Mouse (Mus musculus) cerebellum, postnatal 10 days (tissue): ENCODE measurements at regions not wholly inside any gene's neighbourhood (a gene's known extent, or its start where the extent isn't known, plus 50 kb on each side); places are given as distances from the start of the nearest gene placed in this dataset.

Experiments
- DNase-seq, 2 experiments: peaks; one replicate each; pipeline ENCODE4 v3.0.0; 2021; ENCODE audit warnings: mixed read lengths in 2 of 2

DNA sequence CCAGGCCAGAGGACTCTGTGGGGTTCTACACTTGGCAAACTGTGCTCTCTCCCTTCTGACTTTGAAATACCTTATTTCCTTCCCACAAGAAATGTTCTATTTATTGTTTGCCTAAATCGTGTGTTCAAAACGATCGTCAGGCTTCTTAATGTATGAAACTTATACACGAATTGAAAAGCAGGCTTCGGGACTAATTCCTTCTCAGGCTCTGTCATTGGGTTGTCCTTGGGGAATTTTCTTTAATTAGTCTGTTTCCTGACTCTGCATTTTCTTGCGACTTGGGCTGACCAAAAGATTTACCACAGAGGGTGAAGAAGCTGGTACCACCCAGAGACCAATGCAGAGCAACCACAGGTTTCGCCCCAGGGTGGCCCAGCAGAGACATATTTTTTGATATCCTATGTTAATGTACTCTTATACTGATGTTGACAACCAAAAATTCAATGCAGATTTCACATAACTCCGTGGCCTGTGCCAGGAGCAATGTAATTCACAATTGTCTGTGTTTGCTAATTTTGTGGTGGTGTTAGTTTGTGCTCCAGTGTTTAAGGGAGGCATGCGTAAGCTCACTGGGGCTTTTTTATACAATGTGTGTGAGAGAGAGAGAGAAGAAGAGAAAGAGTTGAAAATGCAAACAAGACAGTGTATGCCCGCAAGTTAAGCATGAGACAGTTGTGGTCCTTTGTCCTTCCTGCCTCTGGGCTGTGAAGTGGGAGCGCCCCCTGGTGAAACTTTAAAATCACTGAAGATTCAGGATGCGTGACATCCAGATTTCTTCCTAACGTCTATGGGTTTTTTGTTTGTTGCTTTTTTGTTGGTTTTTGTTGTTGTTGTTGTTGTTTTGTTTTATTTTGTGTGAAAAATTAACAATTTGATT is 452.7 kb downstream of the Sox2 start:
- DNase-seq = peak; percentile 87 to 89

DNA sequence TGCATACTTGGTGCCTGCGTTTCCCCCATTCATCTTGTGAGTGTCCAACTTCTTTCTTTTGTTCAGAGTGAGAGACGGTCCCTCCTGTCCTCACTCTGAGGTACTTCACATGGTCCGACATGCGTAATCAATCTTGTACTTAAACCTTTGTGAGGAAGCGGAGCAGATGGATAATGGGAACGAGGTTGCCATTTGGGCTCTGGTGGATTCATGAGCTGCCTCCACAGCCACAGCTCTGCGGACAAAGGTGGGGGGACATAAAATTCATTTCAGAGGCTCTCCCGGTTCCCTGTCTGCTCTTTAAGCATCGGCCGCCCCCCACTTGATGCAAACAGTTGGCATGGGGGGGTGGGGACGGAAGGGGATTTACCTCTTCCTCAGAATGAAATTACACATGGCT is 454.7 kb downstream of the Sox2 start:
- no peak for DNase-seq

- no peak for DNase-seq
These were observed 455.9 kb downstream of the Sox2 start for GRCm38 (mm10) chr3:35106097-35106496.

DNA sequence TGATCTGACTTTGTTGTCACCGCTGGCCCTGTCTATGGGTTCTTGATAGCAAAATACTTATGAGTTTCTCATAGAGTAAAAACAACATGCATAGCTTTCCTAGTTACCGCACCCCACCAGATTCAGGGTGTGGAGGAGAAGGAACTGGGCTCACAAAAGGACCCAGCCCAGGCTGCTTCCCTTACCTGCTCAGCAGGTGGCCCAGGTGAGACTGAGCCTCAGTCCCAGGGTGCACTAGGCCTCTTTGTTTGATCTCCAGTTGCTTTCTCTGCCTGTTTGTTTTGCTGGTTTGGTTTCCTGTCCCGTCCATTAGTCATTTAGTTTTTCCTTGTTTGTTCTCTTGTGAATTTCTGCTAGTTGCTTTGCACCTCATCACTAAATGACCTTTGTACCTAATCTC is 483.3 kb downstream of the Sox2 start:
- DNase-seq = no peak

DNA sequence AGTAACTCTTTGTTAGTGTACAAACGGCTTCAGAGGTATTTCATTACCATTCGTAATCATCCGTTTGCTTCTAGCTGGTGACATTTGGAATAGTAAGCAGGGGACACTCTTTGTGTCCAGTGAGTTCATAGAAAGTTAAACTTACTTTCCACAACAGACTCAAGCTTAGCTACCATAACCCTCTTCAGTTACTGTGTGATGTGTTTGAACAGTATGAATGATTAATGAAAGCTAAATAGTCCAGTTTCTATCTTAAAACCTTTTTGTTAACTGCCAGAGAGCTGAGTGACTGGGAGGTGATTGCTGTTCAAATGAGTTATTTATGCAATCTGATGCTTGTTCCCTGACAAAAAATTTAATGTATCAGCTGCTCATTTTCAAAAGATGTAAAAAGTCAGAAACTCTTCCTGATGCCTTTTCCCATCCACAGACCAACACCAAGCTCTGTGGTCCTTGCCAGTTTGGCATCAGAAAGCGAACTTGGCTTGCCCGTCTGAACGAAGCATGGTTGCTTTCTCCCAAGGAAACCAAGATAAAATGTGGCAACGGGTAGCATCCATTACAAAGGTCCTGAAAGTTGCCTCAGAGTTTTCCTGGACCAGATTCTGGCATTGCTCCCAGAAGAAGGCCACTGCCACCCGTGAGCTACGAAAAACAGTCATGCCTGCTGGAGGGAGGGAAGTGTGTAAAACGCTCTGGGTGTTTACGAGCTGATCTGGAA is 491.5 kb downstream of the Sox2 start:
- peak; percentile 65 to 77 for DNase-seq

DNA sequence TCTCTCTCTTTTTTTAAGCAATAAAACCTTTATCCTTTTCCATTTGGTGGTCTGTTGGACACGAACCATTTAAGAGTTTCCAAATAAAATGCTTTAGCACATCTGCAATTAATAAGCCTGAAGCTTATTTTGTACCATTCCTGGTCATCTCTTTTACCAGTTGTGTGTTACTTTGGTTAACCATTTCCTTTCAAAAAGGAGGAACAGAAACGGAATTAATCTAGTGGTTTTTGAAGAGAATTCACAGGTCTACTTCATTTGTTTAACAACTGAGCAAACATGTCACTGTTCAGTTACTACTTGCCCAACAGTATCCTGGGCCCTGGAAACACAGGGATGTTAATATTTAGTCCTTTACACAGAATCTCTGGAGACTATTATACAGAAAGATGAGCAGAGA is 492.5 kb downstream of the Sox2 start:
- DNase-seq = no peak

DNA sequence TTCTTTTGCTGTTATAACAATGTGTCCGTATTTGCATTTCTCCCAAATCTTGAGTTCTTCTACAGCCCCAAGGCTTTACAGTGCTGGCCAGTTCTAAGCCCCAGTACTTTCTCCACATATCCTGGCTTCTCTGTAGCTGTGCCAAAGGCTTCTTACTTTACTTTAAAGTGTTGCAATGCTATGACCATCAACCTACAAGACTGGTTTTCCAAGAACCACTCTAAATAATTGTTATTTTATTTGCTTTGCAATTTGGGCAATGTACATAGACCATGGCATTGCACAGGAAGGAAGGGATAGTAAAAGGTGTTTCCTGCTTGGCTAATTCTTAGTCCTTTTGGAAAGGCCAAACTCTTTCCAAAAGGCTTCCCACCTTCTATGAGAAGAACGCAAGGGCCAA is 495.4 kb downstream of the Sox2 start:
- DNase-seq = no peak

DNA sequence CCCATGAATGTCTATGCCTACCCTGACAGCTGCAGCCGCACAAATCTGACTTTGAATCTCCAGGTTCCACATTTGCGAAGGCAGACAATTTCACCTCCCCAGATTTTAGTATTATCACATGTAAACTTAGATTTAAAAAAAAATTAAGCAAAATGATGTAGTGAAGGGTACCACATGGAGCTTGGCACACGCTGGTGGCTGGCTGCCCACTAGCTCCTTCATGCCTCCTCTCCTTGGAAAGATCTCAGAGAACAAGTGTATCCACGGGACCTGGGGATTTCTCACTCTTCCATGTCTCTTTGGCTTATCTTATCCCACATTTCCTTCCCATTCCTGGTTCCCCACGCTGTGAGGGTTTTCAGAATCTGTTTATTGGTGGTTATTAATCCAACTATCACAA is 496.5 kb downstream of the Sox2 start:
- DNase-seq = peak; percentile 72 to 76

DNA sequence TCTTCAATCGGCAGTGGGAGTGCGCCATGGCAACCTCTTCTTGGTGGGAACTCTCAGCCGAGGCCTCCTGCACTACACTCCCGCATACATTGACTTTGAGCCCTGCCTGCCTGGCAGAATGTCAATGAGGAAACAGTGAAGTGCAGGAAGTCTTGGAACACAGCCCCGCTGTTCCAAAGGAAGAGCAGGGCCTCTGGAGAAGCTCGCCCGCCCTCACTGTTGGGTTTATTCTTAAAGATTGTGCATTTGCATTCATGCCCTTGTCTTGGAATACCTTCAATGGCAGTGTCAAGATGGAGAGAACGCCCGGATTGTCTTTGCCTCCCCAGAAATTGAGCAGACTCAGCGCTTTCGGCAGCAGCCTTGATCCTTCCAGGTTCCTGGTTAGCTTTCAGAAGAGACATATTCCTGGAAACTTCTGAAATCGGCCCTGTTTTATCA is 499.1 kb downstream of the Sox2 start:
- DNase-seq = peak; percentile 66 to 82

DNA sequence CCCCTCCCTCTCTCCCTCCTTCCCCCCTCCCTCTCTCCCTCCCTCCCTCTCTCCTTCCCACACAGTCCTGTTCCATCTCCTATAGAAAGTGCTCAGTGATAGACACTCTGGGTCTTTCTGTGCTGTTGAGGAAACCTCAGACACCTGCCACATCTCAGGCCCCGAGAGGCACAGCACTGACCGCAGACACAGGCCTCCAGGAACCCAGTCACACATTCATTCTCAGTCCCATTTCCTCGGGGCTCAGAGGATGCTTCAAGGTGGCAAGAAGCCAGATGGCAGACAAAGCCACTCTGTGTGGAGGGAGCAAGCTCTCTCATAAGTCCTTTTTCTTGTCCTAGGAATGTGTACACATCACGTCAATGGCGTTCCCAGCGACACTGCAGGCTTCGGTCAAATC is 502.0 kb downstream of the Sox2 start:
- peak; percentile 61 to 72 for DNase-seq

DNA sequence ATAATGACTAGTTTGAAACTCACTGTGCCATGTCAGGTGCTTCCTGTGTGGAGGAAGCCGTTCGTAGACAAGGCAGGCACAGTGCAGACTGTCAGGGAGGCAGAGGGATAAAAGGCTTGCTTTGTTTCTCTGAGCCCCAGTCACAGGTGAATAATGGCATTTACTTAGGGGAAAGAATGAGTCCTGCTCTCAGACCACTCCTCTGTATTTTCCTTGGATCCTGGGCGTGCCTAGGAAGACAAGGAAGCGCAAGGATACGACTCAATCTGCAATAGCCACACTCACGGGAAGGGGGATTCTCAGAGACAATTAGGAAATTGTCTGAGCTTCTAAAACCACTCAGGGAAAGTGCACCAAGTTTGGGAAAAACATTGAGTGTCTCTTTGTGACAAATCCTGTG is 504.1 kb downstream of the Sox2 start:
- DNase-seq = no peak

DNA sequence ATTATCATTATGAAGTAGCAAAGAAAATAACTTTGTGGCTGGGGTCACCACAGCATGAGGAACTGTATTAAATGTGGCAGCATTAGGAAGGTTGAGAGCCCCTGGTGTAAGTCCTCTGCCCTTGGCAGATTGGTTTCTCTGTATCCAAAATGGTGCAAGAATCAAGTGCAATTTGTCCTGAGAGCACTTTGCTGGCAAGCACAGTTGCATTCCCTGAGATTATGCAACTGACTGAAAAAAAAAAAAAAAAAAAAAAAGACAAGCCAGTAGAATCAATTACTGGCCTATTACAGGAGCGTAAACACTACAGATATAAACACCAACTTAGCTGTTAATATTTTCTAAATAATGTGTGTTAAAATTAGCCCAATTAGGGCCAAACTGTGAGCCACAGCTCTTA is 518.5 kb downstream of the Sox2 start:
- no peak for DNase-seq

DNA sequence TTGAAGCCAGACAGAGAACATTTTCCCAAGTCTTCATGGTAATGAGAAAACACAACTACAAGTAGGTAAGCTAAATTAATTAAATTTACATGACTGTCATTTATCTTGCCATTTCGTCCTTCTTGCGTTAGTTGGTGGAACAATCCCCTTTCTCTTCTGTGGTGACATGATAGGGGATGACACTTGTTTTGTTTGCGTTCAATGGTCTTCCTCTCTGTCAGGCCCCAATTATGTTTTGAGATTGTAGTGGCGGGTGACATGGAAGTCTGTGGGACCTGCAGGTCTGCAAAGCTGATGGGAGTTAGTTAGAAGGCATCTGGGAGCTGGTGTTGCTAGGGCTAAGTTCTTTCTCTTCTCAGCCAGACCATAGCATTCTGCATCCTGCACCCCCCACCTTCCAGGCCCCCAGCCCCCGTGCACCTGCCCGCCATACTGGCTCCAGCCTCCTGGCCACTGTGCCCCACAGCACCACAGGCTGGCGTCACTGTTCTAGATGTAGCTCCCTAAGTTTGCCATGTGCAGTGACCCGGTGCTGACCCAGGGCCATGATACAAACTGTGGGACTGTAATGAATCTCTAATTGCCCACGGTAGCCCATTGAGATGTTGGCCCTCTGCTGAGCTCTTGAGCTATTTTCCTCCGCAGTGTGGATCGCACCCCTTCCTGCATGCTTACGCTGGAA is 528.7 kb downstream of the Sox2 start:
- DNase-seq = no peak

DNA sequence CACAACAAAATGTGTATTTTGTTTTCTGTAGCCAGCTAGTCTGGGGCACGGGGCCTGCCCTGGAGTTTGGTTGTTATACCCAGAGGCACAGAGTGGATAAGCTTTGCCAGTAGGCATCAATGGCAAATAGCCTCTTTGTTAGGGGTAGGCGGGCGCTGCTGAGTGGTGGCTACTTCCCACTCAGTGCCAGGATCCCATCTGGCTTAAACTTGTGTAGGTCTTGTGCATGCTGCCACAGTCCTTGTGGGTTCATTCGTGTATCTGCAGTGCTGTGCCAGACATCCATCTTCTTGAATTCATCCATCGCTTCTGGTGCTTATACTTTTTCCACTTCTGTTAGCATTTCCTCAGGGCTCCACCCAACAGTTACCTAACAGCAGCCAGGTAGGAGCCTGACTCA is 545.4 kb upstream of the Atp11b start:
- DNase-seq = peak in 1 of 2 experiments; percentile 32

- DNase-seq = no peak
These were observed 534.5 kb upstream of the Atp11b start for GRCm38 (mm10) chr3:35219394-35219793.

DNA sequence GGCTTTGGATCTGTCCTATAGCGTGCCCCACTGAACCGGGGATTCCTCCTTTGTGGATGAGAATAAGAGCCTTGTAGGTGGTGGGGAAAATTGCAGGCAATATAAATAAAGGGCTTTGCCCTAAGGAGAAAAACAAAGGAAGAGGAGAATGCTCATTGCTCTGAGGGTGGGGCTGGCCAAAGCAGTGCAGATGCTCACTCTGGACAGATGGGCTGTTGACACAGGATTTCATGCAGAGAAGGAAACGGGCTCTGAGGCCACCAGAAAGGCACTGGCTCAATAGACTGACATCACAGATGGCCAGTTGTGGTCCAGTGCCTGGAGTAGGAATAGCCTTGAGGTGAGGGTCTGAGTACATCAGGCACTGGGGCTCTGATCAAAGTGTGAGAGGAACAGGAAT is 532.7 kb upstream of the Atp11b start:
- DNase-seq = no peak

GRCm38 (mm10) chr3:35222251-35222650 is 531.7 kb upstream of the Atp11b start:
- DNase-seq = peak; percentile 32 to 44

DNA sequence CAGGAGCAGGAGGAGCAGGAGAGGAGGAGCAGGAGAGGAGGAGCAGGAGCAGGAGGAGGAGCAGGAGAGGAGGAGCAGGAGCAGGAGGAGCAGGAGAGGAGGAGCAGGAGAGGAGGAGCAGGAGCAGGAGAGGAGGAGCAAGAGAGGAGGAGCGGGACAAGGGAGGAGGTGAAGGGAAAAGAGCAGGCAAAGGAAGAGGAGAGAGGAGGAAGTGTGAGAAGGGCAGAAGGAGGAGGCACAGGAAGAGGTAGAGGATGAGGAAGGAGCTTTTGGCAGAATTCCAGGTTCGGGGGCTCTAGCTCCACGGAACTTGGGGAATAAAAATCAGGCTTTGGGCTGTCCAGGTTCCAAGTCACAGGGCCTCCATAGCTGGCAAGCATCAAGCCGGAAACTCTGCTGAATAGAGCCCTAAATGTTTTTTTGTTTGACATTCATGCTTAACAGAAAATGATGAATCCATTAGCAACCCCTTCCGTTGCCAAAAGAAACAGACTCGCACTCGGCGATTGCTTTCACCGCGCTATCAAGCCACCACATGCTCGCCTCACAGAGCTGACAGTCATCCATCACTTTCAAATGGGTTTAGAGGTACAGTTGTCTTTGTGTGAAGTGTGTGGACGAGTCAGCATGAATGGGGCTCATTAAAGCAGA is 528.7 kb upstream of the Atp11b start:
- peak; percentile 47 to 57 for DNase-seq

GRCm38 (mm10) chr3:35225774-35226365 is 528.0 kb upstream of the Atp11b start:
- no peak for DNase-seq

- no peak for DNase-seq
These were observed 522.6 kb upstream of the Atp11b start for GRCm38 (mm10) chr3:35231158-35231928.

DNA sequence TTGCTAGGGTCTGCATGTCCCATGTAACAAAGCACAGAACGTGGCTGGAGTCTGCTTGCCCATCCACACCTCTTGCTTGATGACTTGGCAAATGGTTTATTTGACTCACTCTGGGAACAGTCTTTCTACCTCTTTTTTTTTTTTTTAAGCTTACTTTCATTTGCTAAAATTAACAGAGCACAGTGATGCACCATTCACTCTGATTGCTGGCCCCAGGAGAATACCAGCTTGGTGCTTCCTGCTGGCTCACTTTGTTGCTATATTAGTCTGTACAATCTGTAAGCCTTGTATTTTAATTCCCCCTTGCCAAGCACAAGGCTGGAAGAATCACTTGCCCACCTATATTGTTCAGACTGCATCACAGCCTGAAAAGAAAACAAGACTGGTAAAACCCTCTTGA is 521.4 kb upstream of the Atp11b start:
- DNase-seq = no peak

DNA sequence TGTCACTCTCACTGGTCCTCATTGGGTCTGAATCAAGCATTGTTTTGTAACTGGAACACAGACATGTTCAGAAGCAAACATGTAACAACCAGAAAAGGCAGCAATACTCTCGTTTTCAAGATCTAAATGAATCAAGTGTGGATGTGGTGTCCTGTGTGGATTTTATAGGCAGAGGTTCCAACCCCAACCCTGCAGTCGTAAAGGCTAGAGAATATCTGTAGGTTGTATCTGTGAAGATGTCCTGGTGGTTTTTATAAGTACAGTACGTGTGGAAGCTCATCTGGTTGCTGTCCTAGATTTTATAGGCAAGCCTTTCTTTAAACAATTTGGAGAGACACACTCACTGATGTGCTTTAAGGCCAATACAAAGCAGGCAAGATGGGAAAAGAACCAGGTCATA is 518.8 kb upstream of the Atp11b start:
- no peak for DNase-seq
